Mouse (Mus musculus) megakaryocyte, embryonic 14.5 days (primary cell): ENCODE results near the gene Shisa7.

ENCODE experiments used
- FLI1 ChIP-seq: IDR thresholded peaks from 2 replicates; pipeline ENCODE4 v1.6.1; 2012; ENCODE audit warnings: low read length, inconsistent platforms, mixed read lengths
- GATA1 ChIP-seq: IDR thresholded peaks from 3 replicates; pipeline ENCODE4 v1.6.1; 2012; ENCODE audit warnings: mixed read lengths, low read length, inconsistent platforms, borderline replicate concordance

- TF ChIP-seq GATA1 (no peak), FLI1 (no peak)
Observed at GRCm38 (mm10) chr7:4795767-4796433, 48.6 kb downstream of the Shisa7 start.
